ENCODE assay signal across 7 mouse cellular contexts in genomic region chr1:90227684-90228322, GRCm38 (mm10). TPM values are rescaled to one million over a fixed set of nuclear protein-coding genes. Genes with fewer than 3 reads are reported as not detected.
DNase-seq lines count a peak whose midpoint lies in the region; ATAC-seq lines count a peak whose summit lies in the region.

No protein-coding gene starts in this region.

- 51% methylated on average over 12 of the region's 12 CpGs for WGBS in liver, embryonic 11.5 days
- WGBS in embryonic facial prominence, embryonic 11.5 days: 56% methylated on average over 12 of the region's 12 CpGs
- WGBS in hindbrain, embryonic 11.5 days: 54% methylated on average over 12 of the region's 12 CpGs
- WGBS in neural tube, embryonic 12.5 days: 41% methylated on average over 12 of the region's 12 CpGs

- no peak overlapping the region for H3K4me2 ChIP-seq in liver, embryonic 11.5 days
- H3K4me2 ChIP-seq in embryonic facial prominence, embryonic 11.5 days (ENCODE audit: low read depth, low read length): no peak overlapping the region
- no peak overlapping the region for H3K4me2 ChIP-seq in hindbrain, embryonic 11.5 days (replicated peaks; ENCODE audit: low read depth, low read length)
- H3K4me2 ChIP-seq in neural tube, embryonic 12.5 days (replicated peaks): 0 out of 2 replicates have a peak overlapping the region, but pooled peaks have one; percentile 22

- no peak overlapping the region for H3K4me3 ChIP-seq in liver, embryonic 11.5 days (ENCODE audit: low read depth, low read length)
- no peak overlapping the region for H3K4me3 ChIP-seq in embryonic facial prominence, embryonic 11.5 days (ENCODE audit: low read depth, low read length)
- H3K4me3 ChIP-seq in hindbrain, embryonic 11.5 days (ENCODE audit: low read depth, low read length): no peak overlapping the region
- H3K4me3 ChIP-seq in neural tube, embryonic 12.5 days: no peak overlapping the region

- H3K4me1 ChIP-seq in liver, embryonic 11.5 days (replicated peaks; ENCODE audit: control insufficient read depth, insufficient read depth, low read length): peaks cover 12% of the 10 kb centered on the region; the same call in 1 of the 2 replicates
- H3K4me1 ChIP-seq in embryonic facial prominence, embryonic 11.5 days (ENCODE audit: control insufficient read depth, insufficient read depth, low read length): no peaks in the 10 kb centered on the region
- H3K4me1 ChIP-seq in hindbrain, embryonic 11.5 days (replicated peaks; ENCODE audit: control insufficient read depth, insufficient read depth, low read length): no peaks in the 10 kb centered on the region; the same call in 1 of the 2 replicates
- H3K4me1 ChIP-seq in neural tube, embryonic 12.5 days: peaks cover 49% of the 10 kb centered on the region

- H3K9me3 ChIP-seq in liver, embryonic 11.5 days (ENCODE audit: control insufficient read depth, low read length): no peaks in the 10 kb centered on the region
- no peaks in the 10 kb centered on the region for H3K9me3 ChIP-seq in embryonic facial prominence, embryonic 11.5 days (replicated peaks; ENCODE audit: control insufficient read depth, low read length)
- no peaks in the 10 kb centered on the region for H3K9me3 ChIP-seq in hindbrain, embryonic 11.5 days (ENCODE audit: control insufficient read depth, low read length)
- no peaks in the 10 kb centered on the region for H3K9me3 ChIP-seq in neural tube, embryonic 12.5 days

- H3K27me3 ChIP-seq in liver, embryonic 11.5 days (replicated peaks; ENCODE audit: control insufficient read depth, insufficient read depth, low read length): no peaks in the 10 kb centered on the region
- H3K27me3 ChIP-seq in embryonic facial prominence, embryonic 11.5 days (ENCODE audit: control insufficient read depth, insufficient read depth, low read length): no peaks in the 10 kb centered on the region
- H3K27me3 ChIP-seq in hindbrain, embryonic 11.5 days (ENCODE audit: control insufficient read depth, insufficient read depth, low read length): no peaks in the 10 kb centered on the region
- no peaks in the 10 kb centered on the region for H3K27me3 ChIP-seq in neural tube, embryonic 12.5 days (replicated peaks)

- no peak overlapping the region for H3K27ac ChIP-seq in liver, embryonic 11.5 days (ENCODE audit: low read depth, low read length)
- no peak overlapping the region for H3K27ac ChIP-seq in embryonic facial prominence, embryonic 11.5 days (replicated peaks; ENCODE audit: low read depth, low read length)
- H3K27ac ChIP-seq in hindbrain, embryonic 11.5 days (ENCODE audit: low read depth, low read length): no peak overlapping the region
- H3K27ac ChIP-seq in neural tube, embryonic 12.5 days: no peak overlapping the region

- no peak overlapping the region for H3K9ac ChIP-seq in liver, embryonic 11.5 days (ENCODE audit: low read depth, low read length)
- no peak overlapping the region for H3K9ac ChIP-seq in embryonic facial prominence, embryonic 11.5 days (replicated peaks; ENCODE audit: low read length)
- no peak overlapping the region for H3K9ac ChIP-seq in hindbrain, embryonic 11.5 days (ENCODE audit: low read depth, low read length)
- H3K9ac ChIP-seq in neural tube, embryonic 12.5 days: no peak overlapping the region

- ATAC-seq in liver, embryonic 11.5 days (replicated peaks; ENCODE audit: low FRiP score): no peak
- ATAC-seq in embryonic facial prominence, embryonic 11.5 days (replicated peaks; ENCODE audit: insufficient number of reproducible peaks, low FRiP score, low TSS enrichment, low read depth): no peak
- peak; percentile 72 for ATAC-seq in hindbrain, embryonic 11.5 days (ENCODE audit: low FRiP score)
- peak; percentile 70 for ATAC-seq in neural tube, embryonic 12.5 days (ENCODE audit: low FRiP score, low read depth)

- DNase-seq in liver: peak; percentile 52
- DNase-seq in liver, embryonic 11.5 days (ENCODE audit: low spot score): no peak
- DNase-seq in embryonic facial prominence, embryonic 11.5 days (ENCODE audit: low spot score): peak; percentile 75
- peak; percentile 77 for DNase-seq in hindbrain, embryonic 11.5 days (ENCODE audit: low spot score)
- DNase-seq in right cerebral cortex, postnatal 25 days: no peak
- no peak for DNase-seq in frontal cortex, postnatal 14 days (ENCODE audit: low spot score in 2 of 2)

- H3K36me3 ChIP-seq in liver, embryonic 11.5 days (ENCODE audit: control insufficient read depth, insufficient read depth, low read length): no peaks in the 10 kb centered on the region
- H3K36me3 ChIP-seq in embryonic facial prominence, embryonic 11.5 days (replicated peaks; ENCODE audit: control insufficient read depth, insufficient read depth, low read depth, low read length): no peaks in the 10 kb centered on the region
- no peaks in the 10 kb centered on the region for H3K36me3 ChIP-seq in hindbrain, embryonic 11.5 days (ENCODE audit: control insufficient read depth, insufficient read depth, low read length)
- H3K36me3 ChIP-seq in neural tube, embryonic 12.5 days: no peaks in the 10 kb centered on the region

RNA-seq across cellular contexts. Expression of gene Ackr3, which starts 24.0 kb away (rescaled TPM):
- polyA plus RNA-seq in liver, embryonic 11.5 days (2014; fragmentation: Nextera tagmentation; extraction: Ambion mirVana): 22.3 and 22.8 TPM in 2 replicates
- polyA plus RNA-seq in embryonic facial prominence, embryonic 11.5 days (2014; fragmentation: Nextera tagmentation; extraction: Ambion mirVana): 39.9 and 44.5 TPM in 2 replicates
- polyA plus RNA-seq in hindbrain, embryonic 11.5 days (2014; fragmentation: Nextera tagmentation; extraction: Ambion mirVana): 25.7 and 29.6 TPM in 2 replicates
- 34.0 and 38.0 TPM in 2 replicates for polyA plus RNA-seq in neural tube, embryonic 12.5 days (2016; fragmentation: Nextera tagmentation; extraction: Ambion mirVana)

Comparison
In these comparisons a context has a peak if more than half of its experiments do, and no peak if none do; other contexts are left out.
1. DNase-seq: peak in liver (single experiment), embryonic facial prominence, embryonic 11.5 days (single experiment) and hindbrain, embryonic 11.5 days (single experiment); none in liver, embryonic 11.5 days (single experiment), right cerebral cortex, postnatal 25 days (single experiment) and frontal cortex, postnatal 14 days (0 of 2).
2. ATAC-seq: peak in hindbrain, embryonic 11.5 days (single experiment) and neural tube, embryonic 12.5 days (single experiment); none in liver, embryonic 11.5 days (single experiment) and embryonic facial prominence, embryonic 11.5 days (single experiment).